Mouse (Mus musculus) thymus, adult 2 months (tissue): ENCODE measurements at regions not wholly inside any gene's neighbourhood (a gene's known extent, or its start where the extent isn't known, plus 50 kb on each side); places are given as distances from the start of the nearest gene placed in this dataset.

ENCODE experiments used
- CTCF ChIP-seq: fragments of 200-500 bp; IDR thresholded peaks from 2 replicates; pipeline ENCODE4 v1.5.1; 2012; ENCODE audit warnings: mild to moderate bottlenecking, control low read depth, low read length, moderate library complexity, borderline replicate concordance; ENCODE audit not compliant: control insufficient read depth, poor library complexity, insufficient read depth; ENCODE audit errors: extremely low read depth
- POLR2A ChIP-seq: fragments of 200-500 bp; IDR thresholded peaks from 2 replicates; pipeline ENCODE4 v1.6.1; 2012; ENCODE audit warnings: mild to moderate bottlenecking, low read length, control low read depth, moderate library complexity; ENCODE audit not compliant: control insufficient read depth, poor library complexity, insufficient read depth; ENCODE audit errors: extremely low read depth

- no peak for TF ChIP-seq CTCF
- no peak for TF ChIP-seq POLR2A
Observed at GRCm38 (mm10) chr11:112590214-112590613, 191.8 kb upstream of the Sox9 start.
